Mouse (Mus musculus): Measurements from ENCODE around the gene Sf1. TPM values are rescaled to one million over a fixed set of nuclear protein-coding genes. Genes with fewer than 3 reads are reported as not detected.

Gene Sf1
- polyA plus RNA-seq, 1 experiment from 2014 or later = 224 TPM

DNA sequence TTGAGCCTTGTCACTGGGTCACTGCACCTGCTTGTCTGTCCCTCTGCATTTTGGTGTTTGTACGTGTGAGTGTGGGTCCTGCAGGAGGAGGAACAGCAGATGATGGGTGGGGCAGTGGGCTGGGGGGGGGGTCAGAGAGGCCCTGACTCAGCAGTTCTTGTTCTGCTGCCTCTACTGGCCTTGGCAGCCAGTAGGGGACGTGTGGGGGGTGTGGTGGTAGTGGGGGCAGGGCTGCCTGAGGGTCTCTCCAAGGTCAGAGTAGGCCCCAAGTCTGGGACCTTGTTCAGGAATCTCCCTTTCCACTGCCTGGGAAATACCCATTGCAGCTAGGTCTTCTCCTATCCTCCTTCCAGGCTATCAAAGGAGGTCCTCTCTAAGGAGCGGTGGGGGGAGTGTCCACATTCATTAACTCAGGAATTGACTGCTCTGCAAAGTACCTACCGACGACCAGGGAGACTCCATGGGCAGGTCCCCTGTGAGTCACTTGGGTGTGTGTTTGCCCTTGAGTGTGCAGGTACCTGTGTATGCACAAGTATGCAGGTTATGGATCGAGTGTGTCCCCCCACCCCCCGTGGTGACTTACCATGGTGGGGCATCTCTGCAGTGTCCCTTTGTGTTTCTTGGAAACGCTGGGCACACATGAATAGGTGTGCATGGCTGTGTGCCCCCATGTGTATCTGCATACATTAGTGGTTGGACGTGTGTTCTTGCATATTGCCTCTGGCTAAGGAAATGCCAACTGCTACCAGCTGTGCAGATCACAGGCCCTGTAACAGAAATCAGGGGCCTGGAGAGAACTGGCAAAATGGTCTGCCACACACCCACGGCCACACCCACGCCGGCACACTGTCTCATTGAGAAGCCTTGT is 53.6 kb downstream of the Sf1 start:
- H3K9me3 ChIP-seq (ENCODE audit: control insufficient read depth, low read length) = no peaks in the 10 kb centered on the region
- ATAC-seq (ENCODE audit: insufficient read depth, low FRiP score, low TSS enrichment) = no peak

GRCm38 (mm10) chr19:6418233-6418879 is 54.9 kb downstream of the Sf1 start, which contains the start of gene Nrxn2:
Nrxn2 (plus strand) TSS chr19:6418731.
- H3K4me3 ChIP-seq (ENCODE audit: low read depth, low read length) = peak within 1 kb of the TSS; percentile 45
- peak; percentile 93 for DNase-seq (ENCODE audit: low spot score)
- peak within 1 kb of the TSS; percentile 71 for H3K4me2 ChIP-seq (ENCODE audit: low read depth)
- H3K27me3 ChIP-seq (ENCODE audit: control insufficient read depth, insufficient read depth, low read length) = peaks cover 19% of the 10 kb centered on the region
- 0% methylated on average over 35 of the region's 46 CpGs for WGBS
- H3K27ac ChIP-seq (ENCODE audit: low read depth, low read length) = peak within 1 kb of the TSS; percentile 69
- H3K4me1 ChIP-seq (ENCODE audit: control insufficient read depth, insufficient read depth, low read length) = peaks cover 25% of the 10 kb centered on the region
- ATAC-seq (ENCODE audit: insufficient read depth, low FRiP score, low TSS enrichment) = peak; percentile 84
- H3K9ac ChIP-seq (ENCODE audit: low read length) = peak within 1 kb of the TSS; percentile 55
- H3K36me3 ChIP-seq (ENCODE audit: control insufficient read depth, insufficient read depth, low read length) = no peaks in the 10 kb centered on the region
- no peaks in the 10 kb centered on the region for H3K9me3 ChIP-seq (ENCODE audit: control insufficient read depth, low read length)

More for the DNA sequence above, 53.6 kb downstream of the Sf1 start:
- peaks cover 25% of the 10 kb centered on the region for H3K4me1 ChIP-seq (ENCODE audit: control insufficient read depth, insufficient read depth, low read length)
- peak overlapping the region; percentile 64; the same call in 1 of the 2 replicates for H3K27ac ChIP-seq (ENCODE audit: low read depth, low read length)
- H3K4me2 ChIP-seq (ENCODE audit: low read depth) = no peak overlapping the region
- H3K4me3 ChIP-seq (ENCODE audit: low read depth, low read length) = no peak overlapping the region
- H3K9ac ChIP-seq (ENCODE audit: low read length) = peak overlapping the region; percentile 10; the same call in 1 of the 2 replicates
- H3K27me3 ChIP-seq (ENCODE audit: control insufficient read depth, insufficient read depth, low read length) = peaks cover 16% of the 10 kb centered on the region
- 69% methylated on average over 12 of the region's 12 CpGs for WGBS
- no peak for DNase-seq (ENCODE audit: low spot score)
- H3K36me3 ChIP-seq (ENCODE audit: control insufficient read depth, insufficient read depth, low read length) = no peaks in the 10 kb centered on the region

DNA sequence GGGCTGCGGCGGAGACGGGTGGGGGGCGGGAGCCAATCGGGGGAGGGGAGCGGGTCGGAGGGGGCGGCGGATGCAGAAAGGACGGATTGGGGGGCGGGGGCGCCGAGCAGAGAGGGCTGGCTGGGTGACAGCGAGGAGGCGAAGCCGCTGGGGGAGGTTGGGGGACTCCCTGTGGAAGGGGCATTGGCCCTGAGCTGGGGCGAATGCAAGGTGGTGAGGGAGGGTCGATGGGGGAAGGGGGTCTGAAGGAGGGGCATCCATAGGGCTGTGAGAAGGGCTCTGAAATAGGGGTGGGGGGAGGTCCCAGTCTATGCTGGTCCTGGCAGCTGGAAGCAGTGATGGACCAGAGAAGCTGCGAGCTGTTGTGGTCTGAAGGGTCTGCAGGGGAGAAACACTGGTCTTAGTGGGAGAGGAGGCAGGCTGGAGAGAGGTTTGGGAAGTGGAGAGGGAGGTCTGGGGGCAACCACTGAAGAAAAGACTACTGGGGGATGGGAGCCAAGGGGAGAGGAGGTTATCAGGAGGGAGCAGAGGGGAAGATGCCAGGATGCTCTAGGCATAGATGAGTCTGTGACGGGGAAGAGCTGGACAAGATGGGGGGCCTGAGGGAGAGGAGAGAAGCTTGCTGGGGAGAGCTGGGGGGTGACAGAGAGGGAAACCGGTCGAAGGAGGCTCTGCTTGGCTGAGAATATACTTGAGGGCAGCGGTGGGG is 55.6 kb downstream of the Sf1 start:
- peak overlapping the region; percentile 55 for H3K9ac ChIP-seq (ENCODE audit: low read length)
- peak overlapping the region; percentile 71 for H3K4me2 ChIP-seq (ENCODE audit: low read depth)
- DNase-seq (ENCODE audit: low spot score) (no peak), ATAC-seq (ENCODE audit: insufficient read depth, low FRiP score, low TSS enrichment) (0 out of 2 replicates have a peak, but pooled peaks have one; percentile 22)
- 6% methylated on average over 21 of the region's 23 CpGs for WGBS
- H3K4me1 ChIP-seq (ENCODE audit: control insufficient read depth, insufficient read depth, low read length) = peaks cover 25% of the 10 kb centered on the region
- H3K27me3 ChIP-seq (ENCODE audit: control insufficient read depth, insufficient read depth, low read length) = peaks cover 21% of the 10 kb centered on the region
- peak overlapping the region; percentile 45 for H3K4me3 ChIP-seq (ENCODE audit: low read depth, low read length)
- H3K36me3 ChIP-seq (ENCODE audit: control insufficient read depth, insufficient read depth, low read length) = no peaks in the 10 kb centered on the region
- H3K27ac ChIP-seq (ENCODE audit: low read depth, low read length) = 0 out of 2 replicates have a peak overlapping the region, but pooled peaks have one; percentile 34
- no peaks in the 10 kb centered on the region for H3K9me3 ChIP-seq (ENCODE audit: control insufficient read depth, low read length)

DNA sequence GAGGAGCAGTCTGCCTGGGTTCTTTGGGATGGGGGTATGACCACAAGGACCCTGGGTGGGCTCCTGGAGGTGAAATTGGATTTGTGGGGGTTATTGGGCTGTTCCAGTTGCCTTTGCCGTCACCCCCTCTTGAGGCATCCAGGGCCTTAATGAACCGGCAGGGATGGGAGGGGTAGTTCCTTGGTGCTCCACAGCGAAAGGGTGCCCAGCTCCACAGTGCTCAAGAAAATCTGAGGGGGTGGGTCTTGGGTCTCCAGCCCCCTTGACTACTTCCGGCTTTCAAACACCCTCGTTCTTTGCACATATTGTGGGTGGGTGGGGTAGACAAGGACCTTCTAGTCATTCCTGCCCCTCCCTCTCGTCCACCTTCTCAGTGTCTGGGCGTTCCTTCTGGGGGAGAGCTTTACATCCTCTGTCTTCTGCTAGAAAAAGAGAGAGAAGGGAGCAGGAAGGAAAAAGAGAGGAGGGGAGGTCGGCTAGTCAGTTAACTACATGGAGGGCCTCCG is 56.4 kb downstream of the Sf1 start:
- Histone ChIP-seq H3K9me3 (ENCODE audit: control insufficient read depth, low read length) (no peaks in the 10 kb centered on the region), H3K4me2 (ENCODE audit: low read depth) (peak overlapping the region; percentile 71), H3K4me1 (ENCODE audit: control insufficient read depth, insufficient read depth, low read length) (peaks cover 25% of the 10 kb centered on the region), H3K4me3 (ENCODE audit: low read depth, low read length) (peak overlapping the region; percentile 45), H3K27ac (ENCODE audit: low read depth, low read length) (no peak overlapping the region), H3K9ac (ENCODE audit: low read length) (no peak overlapping the region), H3K27me3 (ENCODE audit: control insufficient read depth, insufficient read depth, low read length) (peaks cover 21% of the 10 kb centered on the region), H3K36me3 (ENCODE audit: control insufficient read depth, insufficient read depth, low read length) (no peaks in the 10 kb centered on the region)
- WGBS = 57% methylated on average over 9 of the region's 9 CpGs
- ATAC-seq (ENCODE audit: insufficient read depth, low FRiP score, low TSS enrichment) (no peak), DNase-seq (ENCODE audit: low spot score) (no peak)

- ATAC-seq (ENCODE audit: insufficient read depth, low FRiP score, low TSS enrichment) = no peak
- no peak for DNase-seq (ENCODE audit: low spot score)
- 53% methylated on average over 19 of the region's 19 CpGs for WGBS
- H3K9ac ChIP-seq (ENCODE audit: low read length) = no peak overlapping the region
- H3K27me3 ChIP-seq (ENCODE audit: control insufficient read depth, insufficient read depth, low read length) = peaks cover 21% of the 10 kb centered on the region
- no peaks in the 10 kb centered on the region for H3K9me3 ChIP-seq (ENCODE audit: control insufficient read depth, low read length)
- peaks cover 18% of the 10 kb centered on the region for H3K4me1 ChIP-seq (ENCODE audit: control insufficient read depth, insufficient read depth, low read length)
- no peaks in the 10 kb centered on the region for H3K36me3 ChIP-seq (ENCODE audit: control insufficient read depth, insufficient read depth, low read length)
- H3K4me2 ChIP-seq (ENCODE audit: low read depth) = no peak overlapping the region
- H3K4me3 ChIP-seq (ENCODE audit: low read depth, low read length) = peak overlapping the region; percentile 45; the same call in 1 of the 2 replicates
- no peak overlapping the region for H3K27ac ChIP-seq (ENCODE audit: low read depth, low read length)
These were observed 57.2 kb downstream of the Sf1 start for GRCm38 (mm10) chr19:6420481-6421210.

DNA sequence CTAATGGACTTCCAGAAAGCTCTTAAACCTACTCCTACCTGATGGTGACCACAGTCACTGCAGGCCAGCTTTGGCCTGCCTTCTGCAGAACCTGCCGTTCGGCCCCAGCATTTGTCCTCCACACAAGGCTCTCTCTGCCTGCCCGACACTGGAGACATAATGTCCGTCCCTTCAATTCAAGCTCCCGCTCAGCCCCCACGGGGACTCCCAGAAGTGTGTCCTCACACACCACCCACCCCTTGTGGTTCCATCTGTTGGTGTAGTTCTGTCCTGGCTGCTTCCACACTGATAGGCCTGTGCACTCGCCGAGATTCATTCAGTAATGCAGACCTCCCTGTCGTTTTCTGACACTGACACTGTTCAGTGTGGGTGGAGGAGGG is 57.7 kb downstream of the Sf1 start:
- no peak for ATAC-seq (ENCODE audit: insufficient read depth, low FRiP score, low TSS enrichment)
- no peaks in the 10 kb centered on the region for H3K9me3 ChIP-seq (ENCODE audit: control insufficient read depth, low read length)
- no peak overlapping the region for H3K9ac ChIP-seq (ENCODE audit: low read length)
- no peak overlapping the region for H3K4me3 ChIP-seq (ENCODE audit: low read depth, low read length)
- H3K4me2 ChIP-seq (ENCODE audit: low read depth) = no peak overlapping the region
- peaks cover 13% of the 10 kb centered on the region for H3K4me1 ChIP-seq (ENCODE audit: control insufficient read depth, insufficient read depth, low read length)
- H3K36me3 ChIP-seq (ENCODE audit: control insufficient read depth, insufficient read depth, low read length) = no peaks in the 10 kb centered on the region
- no peak for DNase-seq (ENCODE audit: low spot score)
- peaks cover 27% of the 10 kb centered on the region for H3K27me3 ChIP-seq (ENCODE audit: control insufficient read depth, insufficient read depth, low read length)
- H3K27ac ChIP-seq (ENCODE audit: low read depth, low read length) = no peak overlapping the region
- 79% methylated on average over 9 of the region's 9 CpGs for WGBS

DNA sequence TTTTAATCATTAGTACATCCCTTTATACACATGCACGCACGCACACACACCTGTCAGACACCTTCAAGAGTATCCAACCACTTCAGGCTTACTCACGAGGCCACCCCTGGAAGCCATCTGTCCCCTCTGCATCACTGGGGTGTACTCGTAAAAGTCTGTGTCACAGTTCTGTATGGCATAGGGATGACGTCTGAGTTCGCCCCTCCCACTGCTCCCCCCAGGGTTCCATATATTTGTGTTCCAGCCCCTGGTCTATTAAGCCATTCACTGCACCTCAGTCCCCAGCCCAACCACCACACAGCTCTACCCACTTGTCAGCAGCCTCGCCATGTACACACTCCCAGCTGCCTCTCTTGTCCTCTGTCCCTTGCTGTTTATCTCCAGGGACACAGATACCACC is 58.5 kb downstream of the Sf1 start:
- H3K27ac ChIP-seq (ENCODE audit: low read depth, low read length) = no peak overlapping the region
- H3K9me3 ChIP-seq (ENCODE audit: control insufficient read depth, low read length) = no peaks in the 10 kb centered on the region
- ATAC-seq (ENCODE audit: insufficient read depth, low FRiP score, low TSS enrichment) = no peak
- DNase-seq (ENCODE audit: low spot score) = no peak
- H3K4me3 ChIP-seq (ENCODE audit: low read depth, low read length) = no peak overlapping the region
- peaks cover 5% of the 10 kb centered on the region for H3K4me1 ChIP-seq (ENCODE audit: control insufficient read depth, insufficient read depth, low read length)
- peaks cover 35% of the 10 kb centered on the region for H3K27me3 ChIP-seq (ENCODE audit: control insufficient read depth, insufficient read depth, low read length)
- no peak overlapping the region for H3K4me2 ChIP-seq (ENCODE audit: low read depth)
- 72% methylated on average over 7 of the region's 7 CpGs for WGBS
- no peak overlapping the region for H3K9ac ChIP-seq (ENCODE audit: low read length)
- H3K36me3 ChIP-seq (ENCODE audit: control insufficient read depth, insufficient read depth, low read length) = no peaks in the 10 kb centered on the region

DNA sequence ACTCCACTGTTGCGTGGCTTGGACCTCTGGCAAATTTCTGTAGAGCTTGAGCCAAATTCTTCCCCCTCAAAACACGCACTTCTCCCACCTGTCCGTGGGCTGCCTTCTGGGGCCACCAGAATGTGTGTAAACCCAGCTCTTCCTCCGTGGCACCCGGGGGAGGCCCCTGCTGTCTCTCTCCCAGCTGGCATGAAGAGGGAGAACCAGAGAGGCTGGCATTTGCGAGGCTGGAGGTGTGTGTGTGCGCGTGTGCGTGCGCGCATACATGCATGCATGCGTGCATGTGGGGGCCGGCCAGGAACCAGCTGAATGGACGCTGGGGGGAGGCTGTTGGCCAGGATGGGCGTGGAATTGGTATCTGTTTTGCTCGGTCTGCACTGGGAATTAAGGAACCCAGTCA is 59.8 kb downstream of the Sf1 start:
- H3K4me3 ChIP-seq (ENCODE audit: low read depth, low read length) = no peak overlapping the region
- H3K9ac ChIP-seq (ENCODE audit: low read length) = no peak overlapping the region
- peaks cover 2% of the 10 kb centered on the region for H3K4me1 ChIP-seq (ENCODE audit: control insufficient read depth, insufficient read depth, low read length)
- no peak overlapping the region for H3K27ac ChIP-seq (ENCODE audit: low read depth, low read length)
- ATAC-seq (ENCODE audit: insufficient read depth, low FRiP score, low TSS enrichment) (no peak), DNase-seq (ENCODE audit: low spot score) (no peak)
- H3K9me3 ChIP-seq (ENCODE audit: control insufficient read depth, low read length) = no peaks in the 10 kb centered on the region
- WGBS = 92% methylated on average over 16 of the region's 16 CpGs
- peaks cover 47% of the 10 kb centered on the region for H3K27me3 ChIP-seq (ENCODE audit: control insufficient read depth, insufficient read depth, low read length)
- no peak overlapping the region for H3K4me2 ChIP-seq (ENCODE audit: low read depth)
- H3K36me3 ChIP-seq (ENCODE audit: control insufficient read depth, insufficient read depth, low read length) = no peaks in the 10 kb centered on the region

Data from neural tube, embryonic 11.5 days (tissue).